Mouse (Mus musculus) layer of hippocampus, postnatal 25 days (tissue): ENCODE measurements around the gene Gm28305. TPM values are rescaled to one million over a fixed set of nuclear protein-coding genes. Genes with fewer than 3 reads are reported as not detected.

Source experiments
- DNase-seq, 2 experiments: peaks; one replicate each; pipeline ENCODE4 v3.0.0; 2022; ENCODE audit warnings: mixed read lengths in 2 of 2, low spot score in 1 of 2; ENCODE audit errors: extremely low spot score in 1 of 2
- total RNA-seq, 2 experiments: library from RNA; stranded (reverse); gene quantifications; 2 replicates each; pipeline ENCODE4 v1.2.3; 2021

Gm28305 gene
- total RNA-seq, 2 experiments from 2014 or later = not detected

GRCm38 (mm10) chr9:104123101-104123500, 82.6 kb downstream of the Gm28305 start:
- DNase-seq = no peak

DNA sequence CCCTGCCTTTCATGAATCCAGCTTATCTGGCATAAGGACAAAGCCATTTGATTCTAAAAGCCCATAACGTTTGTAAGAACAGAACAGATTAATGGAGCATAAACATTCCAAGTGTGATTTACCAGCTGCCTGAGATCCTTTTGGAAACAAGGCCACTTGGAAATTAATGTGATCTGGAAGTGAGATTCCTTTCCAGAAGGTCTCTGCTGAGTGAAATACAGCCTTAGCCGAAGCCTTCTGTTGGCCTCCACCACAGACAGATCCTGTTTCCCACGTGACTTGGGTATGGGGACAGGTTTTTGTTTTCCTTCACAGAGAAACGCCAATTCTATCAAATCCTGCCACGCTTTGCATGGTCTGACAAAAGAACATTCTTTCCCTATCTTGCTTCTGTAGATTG, 83.2 kb downstream of the Gm28305 start:
- no peak for DNase-seq

Other genes with a start within 250 kb of the Gm28305 start
- gene Nphp3, start 38.1 kb upstream of the Gm28305 start, total RNA-seq = 1 to 10 TPM; 5.5 to 8.9 TPM
- 10 to 100 TPM; 41.1 to 41.3 TPM for gene Uba5, start 22.5 kb downstream of the Gm28305 start, total RNA-seq
- gene Acad11, start 22.7 kb downstream of the Gm28305 start, total RNA-seq = 10 to 100 TPM; 22.1 to 24.3 TPM
- under 1 TPM in 1 of 2 experiments, not detected in 1; 0.25 TPM for gene Ackr4, start 86.3 kb downstream of the Gm28305 start, total RNA-seq
- 10 to 100 TPM; 55.5 to 69.7 TPM for gene Dnajc13, start 222.3 kb downstream of the Gm28305 start, total RNA-seq